Mouse (Mus musculus): ENCODE measurements at regions not wholly inside any gene's neighbourhood (a gene's known extent, or its start where the extent isn't known, plus 50 kb on each side); places are given as distances from the start of the nearest gene placed in this dataset.
A peak's percentile ranks its signal among the peaks of the same experiment; 100 is the strongest.

GRCm38 (mm10) chr16:77459651-77460050 lies 142.2 kb downstream of the Gm11146 start:
- H3K27ac ChIP-seq (replicated peaks), result no peak overlapping the region
- no peak for ATAC-seq (replicated peaks)
- H3K4me2 ChIP-seq (replicated peaks), result no peak overlapping the region
- H3K4me1 ChIP-seq, result peaks cover 5% of the 10 kb centered on the region; the same call in 1 of the 2 replicates
- 22% methylated on average over 2 of the region's 2 CpGs for WGBS
- H3K36me3 ChIP-seq, result no peaks in the 10 kb centered on the region
- no peak overlapping the region for H3K9ac ChIP-seq (replicated peaks)
- no peaks in the 10 kb centered on the region for H3K9me3 ChIP-seq
- H3K27me3 ChIP-seq, result no peaks in the 10 kb centered on the region
- H3K4me3 ChIP-seq, result no peak overlapping the region

- H3K4me2 ChIP-seq (replicated peaks), result no peak overlapping the region
- 91% methylated on average over 6 of the region's 6 CpGs for WGBS
- no peak for ATAC-seq (replicated peaks)
- H3K36me3 ChIP-seq, result no peaks in the 10 kb centered on the region
- no peaks in the 10 kb centered on the region for H3K9me3 ChIP-seq
- peaks cover 29% of the 10 kb centered on the region for H3K4me1 ChIP-seq
- H3K9ac ChIP-seq (replicated peaks), result no peak overlapping the region
- H3K27me3 ChIP-seq, result no peaks in the 10 kb centered on the region
- H3K27ac ChIP-seq (replicated peaks), result peak overlapping the region; percentile 8; the same call in 1 of the 2 replicates
- H3K4me3 ChIP-seq, result no peak overlapping the region
Measured at GRCm38 (mm10) chr16:77444647-77445046, 157.2 kb downstream of the Gm11146 start.

- 26% methylated on average over 4 of the region's 4 CpGs for WGBS
- Histone ChIP-seq H3K4me3 (no peak overlapping the region), H3K4me2 (replicated peaks) (no peak overlapping the region), H3K9me3 (no peaks in the 10 kb centered on the region), H3K36me3 (no peaks in the 10 kb centered on the region), H3K9ac (replicated peaks) (no peak overlapping the region), H3K27ac (replicated peaks) (0 out of 2 replicates have a peak overlapping the region, but pooled peaks have one; percentile 43), H3K27me3 (no peaks in the 10 kb centered on the region), H3K4me1 (peaks cover 29% of the 10 kb centered on the region)
- peak; percentile 86 for ATAC-seq (replicated peaks)
Measured at GRCm38 (mm10) chr16:77444006-77444405, 157.9 kb downstream of the Gm11146 start.

- Histone ChIP-seq H3K36me3 (no peaks in the 10 kb centered on the region), H3K4me3 (no peak overlapping the region), H3K9ac (replicated peaks) (no peak overlapping the region), H3K4me1 (peaks cover 29% of the 10 kb centered on the region), H3K4me2 (replicated peaks) (no peak overlapping the region), H3K27me3 (no peaks in the 10 kb centered on the region), H3K9me3 (no peaks in the 10 kb centered on the region), H3K27ac (replicated peaks) (peak overlapping the region; percentile 43; the same call in 1 of the 2 replicates)
- ATAC-seq (replicated peaks), result no peak
- WGBS, result 68% methylated on average over 5 of the region's 5 CpGs
Measured at GRCm38 (mm10) chr16:77443318-77443717, 158.6 kb downstream of the Gm11146 start.

- H3K4me2 ChIP-seq (replicated peaks), result no peak overlapping the region
- no peaks in the 10 kb centered on the region for H3K9me3 ChIP-seq
- no peak overlapping the region for H3K9ac ChIP-seq (replicated peaks)
- 89% methylated on average over 6 of the region's 6 CpGs for WGBS
- no peaks in the 10 kb centered on the region for H3K36me3 ChIP-seq
- ATAC-seq (replicated peaks), result no peak
- H3K27ac ChIP-seq (replicated peaks), result 0 out of 2 replicates have a peak overlapping the region, but pooled peaks have one; percentile 9
- H3K4me3 ChIP-seq, result no peak overlapping the region
- H3K27me3 ChIP-seq, result no peaks in the 10 kb centered on the region
- H3K4me1 ChIP-seq, result peaks cover 29% of the 10 kb centered on the region
Measured at GRCm38 (mm10) chr16:77442866-77443265, 159.0 kb downstream of the Gm11146 start.

- H3K9ac ChIP-seq (replicated peaks), result no peak overlapping the region
- 19% methylated on average over 4 of the region's 4 CpGs for WGBS
- no peaks in the 10 kb centered on the region for H3K27me3 ChIP-seq
- no peak for ATAC-seq (replicated peaks)
- H3K27ac ChIP-seq (replicated peaks), result peak overlapping the region; percentile 12; the same call in 1 of the 2 replicates
- no peak overlapping the region for H3K4me2 ChIP-seq (replicated peaks)
- H3K4me1 ChIP-seq, result 0 out of 2 replicates have a peak, but pooled peaks cover 3% of the 10 kb centered on the region
- no peak overlapping the region for H3K4me3 ChIP-seq
- no peaks in the 10 kb centered on the region for H3K36me3 ChIP-seq
- no peaks in the 10 kb centered on the region for H3K9me3 ChIP-seq
Measured at GRCm38 (mm10) chr16:77431345-77431744, 170.5 kb downstream of the Gm11146 start.

DNA sequence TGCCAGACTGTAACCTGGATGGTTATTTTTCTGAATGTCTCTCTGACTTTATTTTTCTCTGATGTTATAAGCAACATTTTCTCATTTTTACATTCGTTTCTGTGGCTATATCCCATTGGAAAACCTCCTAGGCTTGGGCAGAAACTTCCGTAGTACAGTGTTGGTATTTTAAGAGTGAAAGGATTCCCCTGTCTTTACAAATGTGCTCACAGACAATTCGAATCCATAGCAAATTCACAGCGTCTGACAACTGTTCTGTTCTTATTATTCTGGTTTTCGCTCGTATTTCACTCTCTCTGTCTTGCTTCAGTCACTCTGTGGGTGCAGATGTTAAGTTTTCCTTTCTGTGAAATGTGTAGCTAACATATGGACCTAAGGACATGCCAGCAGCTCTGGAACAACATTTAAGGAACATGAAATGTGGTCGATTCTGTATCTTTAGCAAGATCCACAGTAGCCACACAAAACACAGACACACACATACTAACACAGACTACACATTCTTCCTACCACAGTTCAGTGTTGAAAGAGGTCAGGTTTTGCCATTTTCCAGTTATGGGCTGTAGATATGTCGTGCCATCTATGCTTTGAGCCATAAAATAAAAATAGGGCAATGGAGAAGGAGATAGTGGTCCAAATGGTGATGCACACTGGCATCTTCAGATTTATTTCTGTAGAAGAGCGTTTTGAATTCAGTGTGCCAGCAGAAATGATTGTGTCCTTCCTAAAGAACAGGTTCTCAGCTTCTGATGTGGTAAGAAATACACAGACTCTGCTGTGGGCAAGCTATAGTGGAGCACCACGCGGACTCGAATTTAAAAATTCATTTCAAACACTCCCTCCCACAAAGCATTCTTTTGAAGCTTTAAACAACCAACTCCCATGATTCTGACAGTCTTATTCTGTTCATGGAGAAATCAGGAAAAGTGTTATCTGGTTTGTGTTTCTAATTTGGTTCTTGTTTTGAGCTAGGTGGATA lies 179.2 kb downstream of the Gm11146 start:
- peak overlapping the region; percentile 47 for H3K4me3 ChIP-seq

DNA sequence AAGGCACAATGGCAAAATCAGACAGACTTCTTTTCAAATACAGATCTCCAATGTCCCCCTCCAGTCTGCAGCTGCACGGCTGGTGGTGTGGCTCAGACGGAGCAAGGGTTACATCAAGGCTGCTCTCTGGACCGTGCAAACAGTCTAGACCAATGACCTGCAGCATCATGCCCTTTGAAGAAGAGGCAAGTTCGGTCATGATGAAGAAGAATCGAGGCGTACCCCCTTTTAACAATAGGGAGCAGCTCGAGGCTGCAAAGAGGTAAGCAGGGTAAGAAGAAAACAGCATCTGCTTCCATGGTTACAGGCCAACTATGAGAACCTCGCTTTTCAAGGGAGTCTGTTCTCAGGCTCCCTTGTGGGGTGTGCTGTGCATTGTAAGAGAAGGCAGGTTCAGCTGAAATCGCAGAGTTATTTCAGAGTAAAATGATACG lies 180.3 kb downstream of the Gm11146 start:
- 0% methylated on average over 10 of the region's 10 CpGs for WGBS
- ATAC-seq (replicated peaks), result peak; percentile 95
- peak overlapping the region; percentile 79 for H3K9ac ChIP-seq (replicated peaks)
- H3K4me1 ChIP-seq, result peaks cover 32% of the 10 kb centered on the region
- H3K27ac ChIP-seq (replicated peaks), result peak overlapping the region; percentile 99
- H3K4me3 ChIP-seq, result peak overlapping the region; percentile 47
- H3K9me3 ChIP-seq, result no peaks in the 10 kb centered on the region
- H3K36me3 ChIP-seq, result no peaks in the 10 kb centered on the region
- no peaks in the 10 kb centered on the region for H3K27me3 ChIP-seq
- H3K4me2 ChIP-seq (replicated peaks), result peak overlapping the region; percentile 74

More for the DNA sequence above, 179.2 kb downstream of the Gm11146 start:
- peak overlapping the region; percentile 99 for H3K27ac ChIP-seq (replicated peaks)
- no peak; the same call in 1 of the 2 replicates for ATAC-seq (replicated peaks)
- peak overlapping the region; percentile 74 for H3K4me2 ChIP-seq (replicated peaks)
- H3K4me1 ChIP-seq, result peaks cover 33% of the 10 kb centered on the region
- WGBS, result 20% methylated on average over 12 of the region's 12 CpGs
- H3K9ac ChIP-seq (replicated peaks), result peak overlapping the region; percentile 79
- H3K36me3 ChIP-seq, result no peaks in the 10 kb centered on the region
- H3K9me3 ChIP-seq, result no peaks in the 10 kb centered on the region
- H3K27me3 ChIP-seq, result no peaks in the 10 kb centered on the region

GRCm38 (mm10) chr16:77421001-77421400 lies 180.9 kb downstream of the Gm11146 start:
- peak overlapping the region; percentile 74 for H3K4me2 ChIP-seq (replicated peaks)
- H3K27ac ChIP-seq (replicated peaks), result peak overlapping the region; percentile 99
- 9% methylated on average over 6 of the region's 6 CpGs for WGBS
- no peak for ATAC-seq (replicated peaks)
- no peaks in the 10 kb centered on the region for H3K9me3 ChIP-seq
- no peaks in the 10 kb centered on the region for H3K27me3 ChIP-seq
- peak overlapping the region; percentile 79 for H3K9ac ChIP-seq (replicated peaks)
- H3K4me3 ChIP-seq, result peak overlapping the region; percentile 47
- H3K36me3 ChIP-seq, result no peaks in the 10 kb centered on the region
- peaks cover 31% of the 10 kb centered on the region for H3K4me1 ChIP-seq

GRCm38 (mm10) chr16:77420136-77420860 lies 181.6 kb downstream of the Gm11146 start:
- peak overlapping the region; percentile 43 for H3K4me3 ChIP-seq
- no peaks in the 10 kb centered on the region for H3K27me3 ChIP-seq
- H3K9me3 ChIP-seq, result no peaks in the 10 kb centered on the region
- peak overlapping the region; percentile 70 for H3K9ac ChIP-seq (replicated peaks)
- H3K4me1 ChIP-seq, result peaks cover 24% of the 10 kb centered on the region
- WGBS, result 21% methylated on average over 8 of the region's 8 CpGs
- no peaks in the 10 kb centered on the region for H3K36me3 ChIP-seq
- peak overlapping the region; percentile 74 for H3K4me2 ChIP-seq (replicated peaks)
- ATAC-seq (replicated peaks), result no peak
- peak overlapping the region; percentile 93 for H3K27ac ChIP-seq (replicated peaks)

- Histone ChIP-seq H3K4me3 (peak overlapping the region; percentile 43), H3K27me3 (no peaks in the 10 kb centered on the region), H3K27ac (replicated peaks) (peak overlapping the region; percentile 89), H3K9me3 (no peaks in the 10 kb centered on the region), H3K4me2 (replicated peaks) (peak overlapping the region; percentile 74), H3K9ac (replicated peaks) (peak overlapping the region; percentile 70), H3K4me1 (peaks cover 28% of the 10 kb centered on the region), H3K36me3 (no peaks in the 10 kb centered on the region)
- ATAC-seq (replicated peaks), result no peak
- 5% methylated on average over 4 of the region's 4 CpGs for WGBS
Measured at GRCm38 (mm10) chr16:77419116-77419735, 182.7 kb downstream of the Gm11146 start.

All from forebrain, embryonic 15.5 days (tissue).